Mouse (Mus musculus) G1E (cell line): ENCODE measurements around the gene Lyrm1. TPM values are rescaled to one million over a fixed set of nuclear protein-coding genes. Genes with fewer than 3 reads are reported as not detected.
A peak's percentile ranks its signal among the peaks of the same experiment; 100 is the strongest.

ENCODE experiments used
- ATAC-seq: 2 replicates; pipeline ENCODE4 v1.8.0; 2016; ENCODE audit warnings: mild to moderate bottlenecking; ENCODE audit not compliant: insufficient number of reproducible peaks, poor library complexity, low FRiP score, severe bottlenecking; ENCODE audit errors: extremely low read depth
- DNase-seq: peaks from one replicate; pipeline ENCODE4 v3.0.0; 2012; ENCODE audit warnings: low spot score
- H3K27me3 ChIP-seq: 2 replicates; pipeline ENCODE4 v1.6.1; 2012; ENCODE audit warnings: mild to moderate bottlenecking, low read length, inconsistent platforms; ENCODE audit not compliant: insufficient read depth
- H3K36me3 ChIP-seq: replicated peaks from 2 replicates; pipeline ENCODE3; 2012; ENCODE audit warnings: mild to moderate bottlenecking, inconsistent platforms
- H3K4me1 ChIP-seq: 2 replicates; pipeline ENCODE4 v1.6.1; 2012; ENCODE audit warnings: low read depth, low read length, inconsistent platforms, mixed read lengths; ENCODE audit not compliant: insufficient read depth
- H3K4me3 ChIP-seq: 2 replicates; pipeline ENCODE4 v1.5.1; 2012; ENCODE audit warnings: low read depth, mild to moderate bottlenecking, inconsistent platforms, low read length, moderate library complexity, mixed read lengths
- H3K9me3 ChIP-seq: replicated peaks from 2 replicates; pipeline ENCODE4 v1.6.1; 2012; ENCODE audit warnings: inconsistent platforms
- CTCF ChIP-seq: IDR thresholded peaks from 2 replicates; pipeline ENCODE4 v1.5.1; 2012; ENCODE audit warnings: low read depth, low read length, inconsistent platforms, mixed read lengths
- GATA1 ChIP-seq: IDR thresholded peaks from 2 replicates; pipeline ENCODE4 v1.6.1; 2012; ENCODE audit warnings: borderline replicate concordance, low read length, inconsistent platforms, mixed read lengths
- GATA2 ChIP-seq: IDR thresholded peaks from 2 replicates; pipeline ENCODE4 v1.6.1; 2012; ENCODE audit warnings: low read depth, low read length, inconsistent platforms, borderline replicate concordance
- POLR2AphosphoS5 ChIP-seq: IDR thresholded peaks from 2 replicates; pipeline ENCODE4 v1.6.1; 2012; ENCODE audit warnings: low read depth, low read length, inconsistent platforms; ENCODE audit not compliant: insufficient replicate concordance
- TAL1 ChIP-seq: conservative IDR thresholded peaks from 2 replicates; pipeline ENCODE4 v1.6.1; 2012; ENCODE audit warnings: low read depth, low read length, inconsistent platforms, mixed read lengths
- polyA plus RNA-seq: library from polyadenylated mRNA; stranded (reverse); fragments of >175 nt; gene quantifications from 2 replicates; pipeline ENCODE4 v1.2.3, GENCODE M21; 2012
- total RNA-seq, 2 experiments: library from RNA; stranded (forward) in 1 of 2; stranded (reverse) in 1 of 2; fragments of 200-1000 nt in 1 of 2; fragments of >200 nt in 1 of 2; fragmentation: Nextera tagmentation in 1 of 2; gene quantifications; 2 replicates each; pipeline ENCODE4 v1.2.3; 2014 to 2017

Lyrm1 gene
- total and polyA plus RNA-seq, 3 experiments: 0.91 to 6.0 (median 2.4) TPM

GRCm38 (mm10) chr7:119862167-119862566 is 33.5 kb upstream of the Lyrm1 start:
- no peak for DNase-seq
- no peak for TF ChIP-seq GATA2
- no peak for TF ChIP-seq TAL1
- TF ChIP-seq CTCF: no peak
- TF ChIP-seq GATA1: no peak
- no peak for TF ChIP-seq POLR2AphosphoS5
- Histone ChIP-seq H3K36me3 (peaks cover 55% of the 10 kb centered on the region), H3K27me3 (no peaks in the 10 kb centered on the region), H3K4me3 (no peak overlapping the region), H3K9me3 (no peaks in the 10 kb centered on the region), H3K4me1 (peaks cover 62% of the 10 kb centered on the region)
- no peak for ATAC-seq

GRCm38 (mm10) chr7:119864500-119864899 is 31.2 kb upstream of the Lyrm1 start:
- H3K4me3 ChIP-seq: no peak overlapping the region
- no peaks in the 10 kb centered on the region for H3K27me3 ChIP-seq
- H3K9me3 ChIP-seq: no peaks in the 10 kb centered on the region
- DNase-seq (peak; percentile 20), ATAC-seq (peak; percentile 71)
- H3K4me1 ChIP-seq: peaks cover 64% of the 10 kb centered on the region
- TF ChIP-seq CTCF (no peak), POLR2AphosphoS5 (no peak), TAL1 (peak; percentile 70), GATA1 (no peak), GATA2 (no peak)
- peaks cover 45% of the 10 kb centered on the region for H3K36me3 ChIP-seq

- peaks cover 39% of the 10 kb centered on the region for H3K36me3 ChIP-seq
- TF ChIP-seq GATA2 (no peak), TAL1 (no peak), POLR2AphosphoS5 (no peak), GATA1 (no peak), CTCF (no peak)
- no peak for ATAC-seq
These were observed 29.5 kb upstream of the Lyrm1 start for GRCm38 (mm10) chr7:119866136-119866535.

GRCm38 (mm10) chr7:119872204-119872603 is 23.5 kb upstream of the Lyrm1 start:
- Histone ChIP-seq H3K9me3 (no peaks in the 10 kb centered on the region), H3K4me3 (no peak overlapping the region), H3K36me3 (peaks cover 25% of the 10 kb centered on the region), H3K27me3 (no peaks in the 10 kb centered on the region), H3K4me1 (peaks cover 3% of the 10 kb centered on the region; the same call in 1 of the 2 replicates)
- ATAC-seq: no peak
- DNase-seq: no peak
- TF ChIP-seq GATA2 (no peak), TAL1 (no peak), CTCF (no peak), GATA1 (no peak), POLR2AphosphoS5 (no peak)

More at GRCm38 (mm10) chr7:119866136-119866535, 29.5 kb upstream of the Lyrm1 start:
- DNase-seq: no peak
- H3K9me3 ChIP-seq: no peaks in the 10 kb centered on the region
- no peak overlapping the region for H3K4me3 ChIP-seq
- H3K4me1 ChIP-seq: peaks cover 50% of the 10 kb centered on the region
- H3K27me3 ChIP-seq: no peaks in the 10 kb centered on the region

- Histone ChIP-seq H3K27me3 (no peaks in the 10 kb centered on the region), H3K9me3 (no peaks in the 10 kb centered on the region), H3K4me1 (peaks cover 3% of the 10 kb centered on the region; the same call in 1 of the 2 replicates), H3K36me3 (peaks cover 26% of the 10 kb centered on the region), H3K4me3 (no peak overlapping the region)
- DNase-seq (no peak), ATAC-seq (no peak)
- TF ChIP-seq GATA1 (no peak), POLR2AphosphoS5 (no peak), CTCF (no peak), TAL1 (no peak), GATA2 (no peak)
These were observed 22.6 kb upstream of the Lyrm1 start for GRCm38 (mm10) chr7:119873050-119873449.

GRCm38 (mm10) chr7:119875776-119876440 is 19.8 kb upstream of the Lyrm1 start:
- Histone ChIP-seq H3K4me3 (no peak overlapping the region), H3K36me3 (peaks cover 32% of the 10 kb centered on the region), H3K4me1 (no peaks in the 10 kb centered on the region; the same call in 1 of the 2 replicates), H3K27me3 (no peaks in the 10 kb centered on the region), H3K9me3 (no peaks in the 10 kb centered on the region)
- ATAC-seq (no peak), DNase-seq (no peak)
- TF ChIP-seq TAL1 (no peak), GATA1 (no peak), POLR2AphosphoS5 (no peak), GATA2 (no peak)

GRCm38 (mm10) chr7:119879171-119879570 is 16.5 kb upstream of the Lyrm1 start:
- TF ChIP-seq CTCF (no peak), TAL1 (no peak)
- Histone ChIP-seq H3K4me1 (peaks cover 2% of the 10 kb centered on the region), H3K4me3 (no peak overlapping the region), H3K36me3 (peaks cover 31% of the 10 kb centered on the region), H3K9me3 (no peaks in the 10 kb centered on the region), H3K27me3 (no peaks in the 10 kb centered on the region)
- ATAC-seq (no peak), DNase-seq (no peak)
